Mouse (Mus musculus) monocyte, adult 2 months (primary cell): Measurements from ENCODE around the gene Mat2a.

Experiments used
- DNase-seq, 2 experiments: peaks; one replicate each; pipeline ENCODE4 v3.0.0; 2022; ENCODE audit warnings: low spot score in 2 of 2, low read depth in 1 of 2

The Mat2a gene

DNA sequence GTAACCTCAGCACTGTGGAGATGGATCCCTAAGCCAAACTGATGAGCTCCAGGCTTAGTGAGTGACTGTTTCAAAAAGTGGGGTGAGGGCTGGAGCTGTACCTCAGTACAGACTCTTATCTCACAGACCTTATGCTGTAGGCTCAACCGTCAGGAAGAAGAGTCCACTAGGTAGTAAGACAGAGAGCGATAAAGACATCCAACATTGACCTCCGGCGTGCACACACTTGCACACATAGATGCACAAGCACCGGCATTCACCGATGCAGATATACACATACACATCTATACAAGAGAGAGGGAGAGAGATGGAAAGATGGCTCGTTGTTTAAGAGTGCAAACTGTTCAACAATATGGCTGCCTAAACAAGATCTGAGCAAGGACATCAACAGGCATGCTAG lies 55.4 kb downstream of the Mat2a start:
- no peak for DNase-seq

DNA sequence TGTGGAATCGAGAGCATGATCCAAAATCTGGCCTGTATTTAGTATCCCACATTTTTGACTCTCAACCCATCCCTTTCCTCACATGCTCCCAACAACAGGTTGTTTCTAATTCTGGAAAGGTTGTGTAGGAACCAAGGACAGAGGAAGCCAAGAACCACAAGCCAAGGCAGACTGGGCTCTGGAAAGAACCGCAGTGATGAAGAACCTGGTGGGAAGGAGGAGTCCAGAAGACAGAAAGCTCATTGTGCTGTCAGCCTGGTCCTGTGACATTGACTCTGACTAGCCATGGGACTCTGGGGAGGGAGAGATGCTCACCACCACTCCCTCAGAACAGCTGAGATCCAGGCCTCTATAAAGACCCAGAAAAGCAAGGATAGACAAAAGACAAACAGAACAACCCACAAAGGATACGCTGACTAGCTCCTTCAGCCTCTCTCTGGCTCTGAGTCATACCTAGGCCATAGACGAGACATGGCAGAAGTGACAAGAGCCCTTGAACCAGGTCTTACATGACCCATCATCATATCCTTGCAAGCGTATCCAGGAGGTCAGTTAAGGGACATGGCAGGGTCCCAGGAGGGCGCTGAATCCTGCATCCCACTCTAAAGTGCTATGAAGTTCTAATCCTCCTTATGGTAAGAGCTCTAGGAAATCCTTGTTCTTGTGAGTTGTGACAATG lies 56.1 kb downstream of the Mat2a start:
- DNase-seq: no peak
